Mouse (Mus musculus): ENCODE data around the gene Tac4.
A peak's percentile ranks its signal among the peaks of the same experiment; 100 is the strongest.

Gene Tac4

GRCm38 (mm10) chr11:95261178-95261751 lies at the start of gene Tac4:
Tac4 (plus strand) TSS chr11:95261529.
- DNase-seq (ENCODE audit: inconsistent ontology term) = no peak

GRCm38 (mm10) chr11:95213607-95214006 lies 47.7 kb upstream of the Tac4 start:
- DNase-seq (ENCODE audit: inconsistent ontology term) = no peak

DNA sequence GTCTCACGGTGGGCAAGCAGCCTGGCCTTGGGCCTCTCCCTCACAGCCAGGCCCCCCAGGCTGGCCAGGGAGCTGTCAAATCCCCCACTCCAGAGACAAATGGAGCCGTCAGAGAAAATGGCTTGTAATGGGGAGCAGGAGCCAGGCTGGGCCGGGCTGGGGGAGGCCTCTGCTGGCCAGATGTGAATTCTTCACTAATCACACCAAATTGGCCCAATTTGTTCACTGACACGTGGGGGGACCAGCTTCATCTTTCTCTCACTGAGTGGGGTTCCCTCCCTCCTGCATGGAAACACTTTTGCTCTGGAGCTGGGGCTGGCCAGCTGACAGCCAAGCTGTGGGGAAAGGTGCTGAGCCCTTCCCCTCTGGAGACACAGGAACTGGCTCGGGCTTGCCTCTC lies 47.0 kb upstream of the Tac4 start:
- DNase-seq (ENCODE audit: inconsistent ontology term) = no peak

DNA sequence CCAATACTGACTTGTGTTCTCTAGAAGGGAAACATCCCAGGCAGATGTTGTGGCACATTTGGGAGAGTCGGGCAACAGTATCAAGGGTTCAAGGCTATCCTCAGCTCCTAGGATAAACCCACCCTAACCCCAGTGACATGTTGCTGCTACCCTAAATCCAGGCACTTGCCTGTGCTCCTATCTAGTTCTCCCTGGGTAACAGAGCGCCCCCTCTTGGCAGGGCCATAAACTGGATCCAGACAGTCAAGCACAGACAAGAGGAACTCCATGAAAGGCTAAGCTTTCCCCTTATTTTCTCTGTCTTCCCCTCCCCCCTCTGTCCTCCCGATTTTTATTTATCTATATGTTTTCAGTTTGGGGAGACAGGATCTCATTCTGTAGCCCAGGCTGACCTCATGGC lies 45.1 kb upstream of the Tac4 start:
- no peak for DNase-seq (ENCODE audit: inconsistent ontology term)

GRCm38 (mm10) chr11:95219111-95219510 lies 42.2 kb upstream of the Tac4 start:
- DNase-seq (ENCODE audit: inconsistent ontology term) = no peak

DNA sequence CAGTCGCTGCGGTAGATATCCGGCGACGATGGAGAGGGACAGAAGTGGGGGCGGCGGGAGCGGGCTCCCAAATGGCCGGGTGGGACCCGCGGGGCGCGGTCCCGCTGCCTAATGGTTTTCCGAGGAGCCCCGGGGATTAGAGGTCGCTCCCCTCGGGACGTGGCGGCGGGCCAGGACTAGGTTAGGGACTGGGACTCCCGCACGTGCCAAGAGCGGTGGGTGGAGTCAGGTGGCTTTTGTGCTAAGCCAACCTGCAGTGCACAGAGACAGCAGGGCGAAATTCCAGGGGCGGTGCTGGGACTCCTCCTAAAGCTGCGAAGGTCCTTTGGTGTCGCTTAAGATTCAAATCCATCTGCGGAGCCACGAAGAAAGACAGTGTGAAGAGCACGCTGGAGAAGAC lies 37.9 kb upstream of the Tac4 start:
- DNase-seq (ENCODE audit: inconsistent ontology term) = peak; percentile 33

DNA sequence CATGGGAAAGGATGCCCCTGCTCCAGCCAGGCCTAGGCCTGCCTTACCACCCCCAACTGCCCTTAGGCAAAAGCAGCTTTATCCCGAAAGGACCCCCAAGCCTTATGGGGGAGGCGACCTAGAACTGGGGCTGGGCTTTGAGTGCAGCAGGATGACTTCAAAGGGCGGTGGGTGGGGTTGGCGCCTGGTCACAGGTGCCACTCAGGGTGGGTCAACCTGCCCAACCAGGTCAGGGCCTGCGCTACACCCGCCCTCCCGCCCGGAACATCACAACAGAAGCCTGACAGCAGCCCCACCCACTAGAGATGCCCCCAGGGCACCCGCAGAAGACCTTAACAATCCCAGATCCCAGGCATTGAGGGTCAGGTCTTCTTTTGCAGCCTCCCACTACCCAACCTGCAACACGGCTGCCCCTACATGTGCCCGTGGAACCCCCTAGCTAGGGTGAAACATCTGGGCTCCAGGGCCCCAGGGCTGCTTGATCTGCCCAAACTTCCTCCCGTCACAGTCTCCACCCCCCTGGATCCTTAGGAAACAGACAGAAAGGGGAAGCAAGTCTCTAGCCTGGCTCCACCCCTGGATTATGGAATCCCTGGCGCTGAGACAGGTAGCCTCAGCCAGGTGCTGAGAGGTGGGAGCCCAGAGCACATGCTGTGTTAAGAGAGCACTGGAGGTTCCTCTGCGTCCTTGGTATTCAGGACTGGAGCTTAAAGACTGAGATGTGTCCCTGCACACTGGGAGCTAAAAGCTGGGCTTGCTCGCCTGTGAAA lies 37.0 kb upstream of the Tac4 start:
- no peak for DNase-seq (ENCODE audit: inconsistent ontology term)

GRCm38 (mm10) chr11:95225448-95225847 lies 35.9 kb upstream of the Tac4 start:
- no peak for DNase-seq (ENCODE audit: inconsistent ontology term)

DNA sequence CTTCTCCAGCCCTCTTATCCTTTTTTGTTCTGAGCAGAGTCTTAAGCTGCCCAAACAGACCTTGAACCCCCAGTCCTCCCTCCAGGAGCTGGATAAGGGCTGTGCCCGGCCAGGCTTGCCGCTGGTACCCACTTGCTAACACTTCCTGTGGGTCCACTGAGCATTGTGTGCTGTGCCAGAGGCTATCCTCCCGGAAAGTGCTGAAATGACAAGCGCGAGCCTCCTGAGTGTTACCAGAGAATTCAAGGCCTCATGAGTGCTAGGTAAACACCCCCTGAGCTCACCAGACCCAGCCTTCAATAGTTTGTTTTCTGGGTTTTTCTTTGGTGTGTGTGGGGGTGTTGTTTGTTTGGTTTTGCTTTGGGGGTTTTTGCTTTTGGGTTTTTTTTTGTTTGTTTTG lies 33.9 kb upstream of the Tac4 start:
- DNase-seq (ENCODE audit: inconsistent ontology term) = no peak

GRCm38 (mm10) chr11:95231688-95232328 lies 29.5 kb upstream of the Tac4 start:
- peak; percentile 62 for DNase-seq (ENCODE audit: inconsistent ontology term)

- DNase-seq (ENCODE audit: inconsistent ontology term) = no peak
Observed at GRCm38 (mm10) chr11:95232329-95232696, 29.0 kb upstream of the Tac4 start.

DNA sequence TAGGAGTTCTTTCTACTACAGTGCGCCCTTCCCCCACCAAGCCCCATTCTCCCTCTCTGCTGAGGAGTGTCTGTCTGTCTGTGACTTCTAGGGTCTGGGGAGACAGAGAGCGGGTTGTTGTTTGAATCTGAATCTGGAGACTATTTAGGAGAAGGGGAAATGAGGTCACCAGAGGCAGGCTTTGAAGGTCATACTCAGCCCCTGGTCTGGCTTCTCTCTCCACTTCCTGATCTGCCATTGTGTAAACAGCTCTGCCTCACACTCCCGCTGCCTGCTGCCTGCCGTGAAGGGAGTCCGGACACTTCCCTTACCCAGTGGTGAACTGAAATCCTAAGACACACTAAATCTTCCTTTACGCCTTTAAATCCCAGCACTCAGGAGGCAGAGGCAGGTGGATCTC lies 22.9 kb upstream of the Tac4 start:
- DNase-seq (ENCODE audit: inconsistent ontology term) = no peak

DNA sequence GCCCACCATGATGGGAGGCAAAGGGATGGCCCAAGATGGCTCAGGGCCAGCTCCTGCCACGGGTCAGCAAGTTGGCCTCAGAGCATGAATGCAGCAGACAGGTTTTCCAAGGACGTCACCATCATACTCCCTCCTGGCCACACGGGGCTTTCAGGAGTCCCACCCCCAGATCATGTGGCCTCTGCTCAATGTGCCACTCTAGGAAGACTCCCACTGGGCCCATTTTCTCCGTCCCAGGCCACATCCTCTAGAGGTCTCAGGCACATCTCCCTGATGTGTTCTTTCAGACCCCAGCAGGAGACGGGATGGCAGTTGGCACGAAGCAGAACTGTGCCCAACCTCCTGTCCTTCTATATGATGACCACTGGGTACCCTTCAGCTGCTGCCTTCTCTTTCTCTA lies 18.7 kb upstream of the Tac4 start:
- no peak for DNase-seq (ENCODE audit: inconsistent ontology term)

- no peak for DNase-seq (ENCODE audit: inconsistent ontology term)
Observed at GRCm38 (mm10) chr11:95245456-95245855, 15.9 kb upstream of the Tac4 start.

- DNase-seq (ENCODE audit: inconsistent ontology term) = no peak
Observed at GRCm38 (mm10) chr11:95247065-95247464, 14.3 kb upstream of the Tac4 start.

DNA sequence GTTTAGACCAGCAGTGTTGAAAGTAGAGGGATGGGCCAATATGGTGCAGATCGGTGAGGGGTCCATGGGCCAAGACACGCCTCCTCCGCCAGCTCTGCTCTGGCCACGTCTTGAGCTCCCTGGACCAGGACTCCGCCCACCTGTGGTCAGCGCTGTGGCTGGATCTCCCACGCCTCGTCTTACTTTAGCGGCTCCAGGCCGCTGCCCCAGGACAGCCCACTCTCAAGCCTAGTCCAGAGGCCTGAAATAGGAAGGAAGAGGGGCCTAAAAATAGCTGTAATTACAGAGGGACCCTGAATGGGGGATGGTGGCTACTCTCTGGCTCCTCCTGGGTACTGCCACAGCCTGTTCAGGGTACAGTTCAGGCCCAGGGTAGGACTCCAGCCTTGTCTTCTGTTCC lies 11.2 kb upstream of the Tac4 start:
- no peak for DNase-seq (ENCODE audit: inconsistent ontology term)

DNA sequence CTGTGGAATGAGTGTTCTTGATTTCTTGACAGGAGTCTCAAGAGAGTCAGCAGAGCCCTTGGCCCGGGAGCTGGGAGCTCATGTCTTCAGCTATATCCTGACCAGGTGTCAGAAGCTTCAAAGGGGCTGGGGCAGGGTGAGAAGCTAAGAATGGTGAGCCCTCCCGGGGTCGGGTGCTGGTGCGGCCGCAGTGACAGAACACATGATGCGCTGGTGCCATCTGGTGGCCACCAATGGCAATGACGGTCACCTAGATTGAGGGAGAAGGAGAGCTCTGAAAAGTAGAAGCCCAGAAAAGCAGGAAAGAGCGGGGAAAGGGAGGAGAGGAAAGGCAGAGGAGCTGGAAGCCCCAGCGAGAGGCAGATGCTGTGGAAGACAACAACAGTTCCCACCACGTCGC lies 10.0 kb upstream of the Tac4 start:
- DNase-seq (ENCODE audit: inconsistent ontology term) = peak; percentile 51

- DNase-seq (ENCODE audit: inconsistent ontology term) = no peak
Observed at GRCm38 (mm10) chr11:95252104-95252503, 9.2 kb upstream of the Tac4 start.

DNA sequence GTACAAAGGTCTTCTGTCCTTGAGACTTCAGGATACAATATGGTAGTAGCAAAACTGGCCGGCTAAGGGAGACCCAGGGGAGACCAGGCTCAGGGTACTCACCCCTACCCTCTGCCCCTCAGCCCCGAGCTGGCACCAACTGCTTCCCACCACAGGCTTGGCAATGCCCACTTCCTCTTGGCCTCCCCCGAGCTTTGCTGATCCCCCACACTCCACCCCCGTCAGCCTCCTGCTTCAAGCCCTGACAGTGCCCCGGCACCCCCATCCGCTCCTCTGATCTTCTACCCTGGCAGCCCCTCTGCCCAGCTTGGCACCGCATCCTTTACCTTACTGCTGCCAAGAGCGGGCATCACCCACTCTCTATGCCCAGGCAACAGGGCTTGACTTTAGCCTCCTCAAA lies 7.2 kb upstream of the Tac4 start:
- DNase-seq (ENCODE audit: inconsistent ontology term) = no peak

DNA sequence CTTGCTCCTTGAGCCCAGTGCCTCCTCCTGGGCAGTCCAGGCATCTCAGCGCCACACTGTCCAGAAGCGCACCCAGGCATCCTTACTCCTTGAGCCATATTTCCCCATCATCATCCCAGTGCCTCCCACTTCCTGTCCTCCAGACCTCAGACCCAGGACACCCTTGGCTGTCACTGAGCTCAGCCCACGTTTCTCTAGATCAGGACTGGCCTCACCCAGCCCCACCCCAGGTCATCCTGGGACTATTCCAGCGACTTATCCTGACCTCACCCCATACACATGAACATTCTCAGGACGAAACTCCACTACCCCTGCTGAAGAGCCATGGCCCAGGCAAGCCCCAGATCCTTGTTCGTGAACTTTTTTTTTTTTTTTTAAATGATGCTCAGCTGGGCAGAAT lies 5.6 kb upstream of the Tac4 start:
- DNase-seq (ENCODE audit: inconsistent ontology term) = no peak

GRCm38 (mm10) chr11:95257930-95258329 lies 3.4 kb upstream of the Tac4 start:
- no peak for DNase-seq (ENCODE audit: inconsistent ontology term)

DNA sequence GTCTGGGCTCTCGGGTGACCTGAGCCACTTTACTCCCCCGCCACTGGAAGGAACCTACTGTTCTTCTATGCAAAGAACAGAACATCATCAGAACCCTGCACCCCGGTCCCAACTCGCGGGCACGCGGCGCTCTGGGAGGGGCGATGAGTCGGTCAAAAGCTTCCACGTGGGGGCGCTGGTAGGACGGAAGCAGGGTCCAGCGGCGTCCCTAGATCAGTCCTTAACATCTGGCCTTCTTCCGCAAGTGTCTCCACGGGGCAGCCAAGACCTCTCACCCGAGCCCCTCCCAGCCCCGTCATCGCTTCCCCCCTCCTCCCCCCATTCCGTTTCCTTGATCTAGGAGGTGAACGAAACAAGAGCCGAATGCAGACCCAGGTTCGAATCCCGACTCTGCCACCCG lies 2.8 kb upstream of the Tac4 start:
- DNase-seq (ENCODE audit: inconsistent ontology term) = peak; percentile 68
